Mouse (Mus musculus) embryonic fibroblast, embryonic 13.5 days (primary cell): ENCODE measurements at regions not wholly inside any gene's neighbourhood (a gene's known extent, or its start where the extent isn't known, plus 50 kb on each side); places are given as distances from the start of the nearest gene placed in this dataset.

Source experiments
- CTCF ChIP-seq: IDR thresholded peaks from 2 replicates; pipeline ENCODE4 v1.5.1; 2011; ENCODE audit warnings: mild to moderate bottlenecking, control low read depth, low read length, moderate library complexity, borderline replicate concordance; ENCODE audit not compliant: insufficient read depth
- POLR2A ChIP-seq: IDR thresholded peaks from 2 replicates; pipeline ENCODE4 v1.6.1; 2011; ENCODE audit warnings: low read depth, mild to moderate bottlenecking, control low read depth, low read length, moderate library complexity

GRCm38 (mm10) chr12:106139491-106139890 is 129.5 kb downstream of the Vrk1 start:
- TF ChIP-seq CTCF = no peak
- TF ChIP-seq POLR2A = no peak
